ENCODE assay signal across 10 mouse cellular contexts in genomic region chr7:54845875-54846691, GRCm38 (mm10). TPM values are rescaled to one million over a fixed set of nuclear protein-coding genes. Genes with fewer than 3 reads are reported as not detected.
DNase-seq lines count a peak whose midpoint lies in the region; ATAC-seq lines count a peak whose summit lies in the region.
"Had no signal": no experiment of that assay in that cellular context is flagged by ENCODE, and none has a peak within 500 bp of the region (broad histone marks: within the 10 kb centered on the region; RNA-seq: fewer than 3 reads in every experiment).

No protein-coding gene starts in this region.

- no peaks in the 10 kb centered on the region for H3K27me3 ChIP-seq in hindbrain, embryonic 15.5 days

- no peaks in the 10 kb centered on the region for H3K9me3 ChIP-seq in hindbrain, embryonic 15.5 days

- H3K4me1 ChIP-seq in hindbrain, embryonic 15.5 days (replicated peaks), result no peaks in the 10 kb centered on the region

- no peak overlapping the region for H3K27ac ChIP-seq in hindbrain, embryonic 15.5 days (replicated peaks)

- no peak for DNase-seq in frontal cortex, postnatal 25 days (ENCODE audit: low spot score in 2 of 2)
- DNase-seq in 3T3-L1 (ENCODE audit: low read depth, low spot score) (peak; percentile 35), ZHBTc4 (ENCODE audit: low read depth, low spot score) (peak; percentile 18)
- no peak for DNase-seq in left cerebral cortex, adult 18-20 months (ENCODE audit: low spot score in 2 of 2)
- DNase-seq in spleen, postnatal 4 days (ENCODE audit: low spot score in 2 of 2), result no peak
- DNase-seq: lung, postnatal 4 days had no signal

- ATAC-seq in frontal cortex, adult (ENCODE audit: low TSS enrichment), result peak; percentile 65; the same call in 1 of the 2 replicates
- 0 out of 2 replicates have a peak, but pooled peaks have one; percentile 34 for ATAC-seq in hindbrain, embryonic 15.5 days (ENCODE audit: low FRiP score, low read depth)
- no peak for ATAC-seq in CD4-positive, CD25-positive, alpha-beta regulatory T cell, adult 4 months

- H3K4me2 ChIP-seq in hindbrain, embryonic 15.5 days, result no peak overlapping the region

- no peak overlapping the region for H3K9ac ChIP-seq in hindbrain, embryonic 15.5 days

- H3K4me3 ChIP-seq in hindbrain, embryonic 15.5 days, result no peak overlapping the region

- 82% methylated on average over 8 of the region's 8 CpGs for WGBS in hindbrain, embryonic 15.5 days

- H3K36me3 ChIP-seq in hindbrain, embryonic 15.5 days, result no peaks in the 10 kb centered on the region

RNA-seq across cellular contexts. Expression of gene Luzp2, which starts 10.8 kb away (rescaled TPM):
- polyA plus RNA-seq in hindbrain, embryonic 15.5 days (2015; fragmentation: Nextera tagmentation; extraction: Ambion mirVana), result 56.7 and 60.2 TPM in 2 replicates
- under 1 TPM in 1 of 2 experiments, not detected in 1; 0.12 TPM for polyA plus RNA-seq in CD4-positive, CD25-positive, alpha-beta regulatory T cell, adult 4 months (2017; shearing (Covaris generic))
- 10 to 100 TPM; 85.1 to 87.9 TPM for total RNA-seq in left cerebral cortex, adult 18-20 months (2021)
- polyA plus RNA-seq: large intestine, adult 2 months had no signal

Comparison
In these comparisons a context has a peak if more than half of its experiments do, and no peak if none do; other contexts are left out.
1. DNase-seq: peak in 3T3-L1 (single experiment) and ZHBTc4 (single experiment); none in frontal cortex, postnatal 25 days (0 of 2), left cerebral cortex, adult 18-20 months (0 of 2) and spleen, postnatal 4 days (0 of 2).
2. RNA of gene Luzp2, which starts 10.8 kb away (polyA plus RNA-seq): 56.7 to 60.2 TPM in hindbrain, embryonic 15.5 days; 0.12 TPM in CD4-positive, CD25-positive, alpha-beta regulatory T cell, adult 4 months; every median in the first group is over 10 times any median in the second.